Mouse (Mus musculus) neural tube, embryonic 11.5 days (tissue): ENCODE measurements around the gene Fam83g. TPM values are rescaled to one million over a fixed set of nuclear protein-coding genes. Genes with fewer than 3 reads are reported as not detected.

Experiments
- ATAC-seq: fragments of 200-750 bp; cut with Nextera tagmentation; 2 replicates; pipeline ENCODE4 v1.8.0; 2017; ENCODE audit warnings: moderate number of reproducible peaks, mild to moderate bottlenecking, moderate TSS enrichment, moderate library complexity; ENCODE audit not compliant: insufficient read depth, low FRiP score, low TSS enrichment
- DNase-seq: peaks from one replicate; pipeline ENCODE4 v3.0.0-alpha.2; 2015; ENCODE audit warnings: low spot score
- H3K27ac ChIP-seq: fragments of 300-500 bp; sonication (generic); 2 replicates; pipeline ENCODE4 v1.5.1; 2014; ENCODE audit warnings: low read depth, mild to moderate bottlenecking, low read length
- H3K27me3 ChIP-seq: fragments of 300-500 bp; sonication (generic); 2 replicates; pipeline ENCODE4 v1.6.1; 2014; ENCODE audit warnings: mild to moderate bottlenecking, low read length, mixed read lengths; ENCODE audit not compliant: control insufficient read depth, insufficient read depth
- H3K36me3 ChIP-seq: fragments of 300-500 bp; sonication (generic); 2 replicates; pipeline ENCODE4 v1.6.1; 2014; ENCODE audit warnings: mild to moderate bottlenecking, low read length, moderate library complexity, mixed read lengths; ENCODE audit not compliant: control insufficient read depth, insufficient read depth
- H3K4me1 ChIP-seq: fragments of 300-500 bp; sonication (generic); 2 replicates; pipeline ENCODE4 v1.6.1; 2014; ENCODE audit warnings: low read length, mixed read lengths; ENCODE audit not compliant: control insufficient read depth, insufficient read depth
- H3K4me2 ChIP-seq: fragments of 300-500 bp; sonication (generic); 2 replicates; pipeline ENCODE4 v1.6.1; 2014; ENCODE audit warnings: low read depth, mild to moderate bottlenecking, moderate library complexity
- H3K4me3 ChIP-seq: fragments of 300-500 bp; sonication (generic); 2 replicates; pipeline ENCODE4 v1.5.1; 2014; ENCODE audit warnings: low read depth, low read length
- H3K9ac ChIP-seq: fragments of 300-500 bp; sonication (generic); 2 replicates; pipeline ENCODE4 v1.6.1; 2014; ENCODE audit warnings: mild to moderate bottlenecking, low read length
- H3K9me3 ChIP-seq: fragments of 300-500 bp; sonication (generic); 2 replicates; pipeline ENCODE4 v1.6.1; 2016; ENCODE audit warnings: low read length; ENCODE audit not compliant: control insufficient read depth
- WGBS: fragments of 180-500 bp; shearing (Covaris S2); extraction: QIAGEN DNeasy Blood & Tissue Kit; methylation state at CpG from one replicate; pipeline ENCODE4 v1.1.7; 2014; 5-methylcytosine and 5-hydroxymethylcytosine counted together
- polyA plus RNA-seq: library from polyadenylated mRNA; unstranded; fragments of >200 nt; fragmentation: Nextera tagmentation; extraction: Ambion mirVana; gene quantifications from 2 replicates; pipeline ENCODE4 v1.2.1, GENCODE M21; 2014

Fam83g gene
- polyA plus RNA-seq, 1 experiment from 2014 or later: 0.78 TPM

- no peaks in the 10 kb centered on the region for H3K36me3 ChIP-seq
- H3K4me3 ChIP-seq: no peak overlapping the region
- no peak; the same call in 1 of the 2 replicates for ATAC-seq
- H3K4me2 ChIP-seq: no peak overlapping the region
- H3K9me3 ChIP-seq: no peaks in the 10 kb centered on the region
- H3K27ac ChIP-seq: no peak overlapping the region
- DNase-seq: peak; percentile 79
- H3K9ac ChIP-seq: peak overlapping the region; percentile 10; the same call in 1 of the 2 replicates
- H3K27me3 ChIP-seq: no peaks in the 10 kb centered on the region
- no peaks in the 10 kb centered on the region for H3K4me1 ChIP-seq
- 44% methylated on average over 11 of the region's 11 CpGs for WGBS
These were observed 30.6 kb downstream of the Fam83g start for GRCm38 (mm10) chr11:61714346-61715117.

DNA sequence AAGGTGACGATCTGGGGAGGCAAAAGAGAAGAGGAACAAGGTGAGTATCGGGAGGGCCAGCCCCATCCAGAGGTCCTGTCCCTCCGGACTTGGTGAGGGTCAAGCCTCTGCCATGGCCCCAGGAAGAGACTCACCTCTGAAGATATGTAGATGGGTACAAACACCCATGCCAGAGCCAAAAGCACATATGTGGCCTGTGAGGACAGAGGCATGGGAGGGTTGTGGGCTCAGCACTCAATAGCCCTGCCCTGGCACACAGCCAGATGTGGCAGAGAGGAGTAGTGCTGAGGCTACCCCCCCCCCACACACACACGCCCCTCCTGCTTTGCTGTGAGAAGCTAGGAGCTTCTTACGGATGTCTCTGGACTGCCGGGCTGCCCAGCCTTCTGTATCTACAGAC is 31.2 kb downstream of the Fam83g start:
- no peaks in the 10 kb centered on the region for H3K9me3 ChIP-seq
- H3K4me1 ChIP-seq: no peaks in the 10 kb centered on the region
- DNase-seq: no peak
- no peaks in the 10 kb centered on the region for H3K36me3 ChIP-seq
- H3K27me3 ChIP-seq: no peaks in the 10 kb centered on the region
- ATAC-seq: no peak
- no peak overlapping the region for H3K4me2 ChIP-seq
- H3K27ac ChIP-seq: no peak overlapping the region
- WGBS: 74% methylated on average over 6 of the region's 6 CpGs
- no peak overlapping the region for H3K4me3 ChIP-seq
- no peak overlapping the region for H3K9ac ChIP-seq

DNA sequence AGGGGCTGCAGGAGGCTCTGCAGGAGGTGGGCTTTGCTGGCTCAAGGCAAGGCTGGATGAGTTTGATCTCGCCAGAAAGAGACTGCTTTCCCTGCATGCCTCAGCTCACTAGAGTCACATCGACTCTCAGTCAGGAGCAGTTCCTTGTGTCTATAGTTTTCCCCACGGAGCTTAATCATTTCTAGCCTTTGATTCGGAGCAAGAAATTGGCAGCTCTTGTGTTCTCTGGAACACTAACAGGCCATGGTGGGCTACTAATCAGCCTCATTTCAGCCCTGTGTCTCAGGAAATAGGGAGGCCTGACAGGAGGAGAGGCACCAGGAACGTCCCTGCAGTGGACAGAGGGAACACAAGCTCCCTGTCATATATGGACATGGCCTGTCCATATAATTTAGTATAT is 34.1 kb downstream of the Fam83g start:
- Histone ChIP-seq H3K27ac (no peak overlapping the region), H3K4me1 (no peaks in the 10 kb centered on the region), H3K4me2 (no peak overlapping the region), H3K27me3 (no peaks in the 10 kb centered on the region), H3K9me3 (no peaks in the 10 kb centered on the region), H3K4me3 (no peak overlapping the region), H3K36me3 (no peaks in the 10 kb centered on the region), H3K9ac (no peak overlapping the region)
- DNase-seq (no peak), ATAC-seq (no peak)
- WGBS: 80% methylated on average over 5 of the region's 5 CpGs

DNA sequence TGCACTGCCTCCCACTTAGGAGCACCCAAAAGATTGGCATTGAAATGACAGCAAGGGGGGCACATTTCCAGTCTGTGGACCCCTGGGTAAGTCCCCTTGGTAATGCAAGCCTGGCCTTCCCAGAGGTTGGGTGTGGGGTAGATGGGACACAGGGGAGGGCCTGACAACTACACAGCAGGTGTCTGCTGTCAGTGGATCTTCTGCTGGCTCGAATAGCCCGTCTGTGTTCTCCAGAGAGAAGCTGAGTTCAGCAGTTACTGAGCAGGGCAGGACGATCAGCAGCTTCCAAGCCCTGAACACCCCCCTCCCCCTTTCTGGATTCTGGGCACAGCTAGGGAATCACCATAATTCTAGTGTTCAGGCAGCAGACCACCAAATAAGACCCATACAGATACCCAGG is 35.5 kb downstream of the Fam83g start:
- DNase-seq (no peak), ATAC-seq (no peak)
- Histone ChIP-seq H3K4me3 (no peak overlapping the region), H3K4me2 (no peak overlapping the region), H3K27me3 (no peaks in the 10 kb centered on the region), H3K9me3 (no peaks in the 10 kb centered on the region), H3K9ac (no peak overlapping the region), H3K4me1 (no peaks in the 10 kb centered on the region), H3K27ac (no peak overlapping the region), H3K36me3 (no peaks in the 10 kb centered on the region)
- 57% methylated on average over 3 of the region's 3 CpGs for WGBS

DNA sequence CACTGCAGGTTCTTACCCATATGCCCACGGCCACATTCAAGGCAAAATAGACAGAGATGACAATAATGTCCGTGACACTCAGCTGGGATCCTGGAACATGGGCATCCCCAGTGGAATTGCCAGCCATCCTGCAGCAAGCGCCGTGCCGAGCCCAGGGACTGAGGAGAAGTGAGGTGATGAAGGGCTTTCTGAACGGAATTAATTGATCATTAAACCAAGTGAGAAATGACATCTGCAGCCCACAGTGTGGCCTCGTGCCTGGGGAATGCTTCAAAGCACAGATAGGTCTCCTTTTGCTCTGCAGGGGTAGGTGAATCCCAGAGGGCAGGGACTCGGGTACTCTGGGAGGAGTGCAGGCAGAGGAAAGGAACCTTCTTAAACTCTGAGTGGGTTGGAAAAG is 35.9 kb downstream of the Fam83g start:
- ATAC-seq: no peak

DNA sequence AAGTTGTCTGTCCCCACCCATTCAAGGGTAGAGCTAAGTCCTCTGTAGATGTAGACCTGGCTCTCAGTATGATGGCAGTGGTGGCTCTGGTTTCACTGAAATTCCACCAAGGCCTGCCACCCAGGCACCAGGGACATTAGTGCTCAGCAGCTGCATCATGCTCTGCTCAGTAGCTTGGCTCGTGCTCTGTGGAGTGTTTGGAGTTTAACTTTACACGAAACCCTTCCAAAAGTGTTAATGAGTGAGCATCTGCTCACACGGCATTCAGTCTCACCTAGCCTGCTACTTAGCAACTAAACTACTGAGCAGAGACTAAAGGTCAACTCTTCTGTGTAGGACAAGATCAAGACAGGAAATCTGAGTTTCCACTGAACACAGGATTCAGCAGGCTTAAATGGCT is 36.7 kb downstream of the Fam83g start, which contains the start of gene Slc5a10:
TSS of gene Slc5a10 (minus strand) at position 191 of the 400 bp plus-strand sequence.
- no peak for DNase-seq
- no peaks in the 10 kb centered on the region for H3K36me3 ChIP-seq
- no peak within 1 kb of the TSS for H3K4me2 ChIP-seq
- no peaks in the 10 kb centered on the region for H3K4me1 ChIP-seq
- no peak within 1 kb of the TSS for H3K4me3 ChIP-seq
- H3K27me3 ChIP-seq: no peaks in the 10 kb centered on the region
- no peaks in the 10 kb centered on the region for H3K9me3 ChIP-seq
- 86% methylated on average over 3 of the region's 3 CpGs for WGBS
- no peak within 1 kb of the TSS for H3K9ac ChIP-seq
- no peak within 1 kb of the TSS for H3K27ac ChIP-seq
- ATAC-seq: no peak

More for the DNA sequence above, 35.9 kb downstream of the Fam83g start:
- H3K4me2 ChIP-seq: no peak overlapping the region
- H3K27me3 ChIP-seq: no peaks in the 10 kb centered on the region
- DNase-seq: no peak
- no peaks in the 10 kb centered on the region for H3K36me3 ChIP-seq
- 72% methylated on average over 8 of the region's 8 CpGs for WGBS
- H3K27ac ChIP-seq: no peak overlapping the region
- H3K4me3 ChIP-seq: no peak overlapping the region
- no peaks in the 10 kb centered on the region for H3K4me1 ChIP-seq
- H3K9me3 ChIP-seq: no peaks in the 10 kb centered on the region
- H3K9ac ChIP-seq: no peak overlapping the region

GRCm38 (mm10) chr11:61722077-61722476 is 38.2 kb downstream of the Fam83g start:
- H3K36me3 ChIP-seq: no peaks in the 10 kb centered on the region
- H3K27ac ChIP-seq: no peak overlapping the region
- no peak overlapping the region for H3K9ac ChIP-seq
- H3K4me3 ChIP-seq: no peak overlapping the region
- no peak overlapping the region for H3K4me2 ChIP-seq
- no peaks in the 10 kb centered on the region for H3K9me3 ChIP-seq
- 60% methylated on average over 5 of the region's 5 CpGs for WGBS
- DNase-seq (no peak), ATAC-seq (no peak)
- H3K4me1 ChIP-seq: no peaks in the 10 kb centered on the region
- H3K27me3 ChIP-seq: no peaks in the 10 kb centered on the region

DNA sequence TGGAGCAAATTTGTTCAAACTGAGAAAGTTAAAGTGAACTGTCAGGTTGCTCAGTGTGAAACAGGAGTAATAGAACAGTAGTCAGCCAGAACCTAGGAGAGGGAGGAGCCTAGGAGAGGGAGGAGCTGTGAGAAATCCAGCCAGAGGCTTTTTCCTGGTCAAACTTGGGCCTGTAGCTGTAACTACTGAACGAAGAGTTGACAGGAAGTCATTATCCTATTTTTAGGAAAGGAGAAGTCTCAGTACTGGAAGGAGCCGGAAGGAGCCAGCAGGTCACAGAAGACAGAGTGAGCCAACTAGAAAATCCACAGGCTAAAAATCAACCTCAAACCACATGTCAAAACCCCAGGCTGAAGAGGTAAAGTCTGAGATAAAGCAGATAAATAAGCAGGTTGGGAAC is 44.1 kb downstream of the Fam83g start:
- no peaks in the 10 kb centered on the region for H3K9me3 ChIP-seq
- ATAC-seq (no peak), DNase-seq (no peak)
- no peak overlapping the region for H3K9ac ChIP-seq
- H3K4me3 ChIP-seq: no peak overlapping the region
- no peak overlapping the region for H3K4me2 ChIP-seq
- H3K27me3 ChIP-seq: no peaks in the 10 kb centered on the region
- H3K4me1 ChIP-seq: no peaks in the 10 kb centered on the region
- 90% methylated on average over 2 of the region's 2 CpGs for WGBS
- peaks cover 8% of the 10 kb centered on the region for H3K36me3 ChIP-seq
- no peak overlapping the region for H3K27ac ChIP-seq

GRCm38 (mm10) chr11:61732672-61733071 is 48.8 kb downstream of the Fam83g start:
- H3K9me3 ChIP-seq: no peaks in the 10 kb centered on the region
- WGBS: 92% methylated on average over 7 of the region's 7 CpGs
- no peaks in the 10 kb centered on the region for H3K27me3 ChIP-seq
- DNase-seq: no peak
- H3K4me3 ChIP-seq: no peak overlapping the region
- H3K4me2 ChIP-seq: no peak overlapping the region
- H3K27ac ChIP-seq: no peak overlapping the region
- ATAC-seq: no peak
- H3K4me1 ChIP-seq: no peaks in the 10 kb centered on the region
- H3K36me3 ChIP-seq: peaks cover 12% of the 10 kb centered on the region
- H3K9ac ChIP-seq: no peak overlapping the region
